Mouse (Mus musculus) ES-Bruce4 (cell line): ENCODE results near the gene Scamp1. TPM values are rescaled to one million over a fixed set of nuclear protein-coding genes. Genes with fewer than 3 reads are reported as not detected.

Experiments
- H3K27ac ChIP-seq: 2 replicates; pipeline ENCODE4 v1.5.1; 2012; ENCODE audit warnings: low read length, inconsistent platforms; ENCODE audit not compliant: insufficient read depth
- H3K27me3 ChIP-seq: 2 replicates; pipeline ENCODE4 v1.6.1; 2012; ENCODE audit warnings: mild to moderate bottlenecking, low read length, inconsistent platforms; ENCODE audit not compliant: control insufficient read depth, poor library complexity, insufficient read depth, severe bottlenecking
- H3K36me3 ChIP-seq: 2 replicates; pipeline ENCODE4 v1.6.1; 2012; ENCODE audit warnings: inconsistent platforms, mild to moderate bottlenecking, low read length, moderate library complexity; ENCODE audit not compliant: control insufficient read depth, poor library complexity, insufficient read depth, severe bottlenecking
- H3K4me1 ChIP-seq: one replicate; pipeline ENCODE4 v1.8.1; 2011; ENCODE audit warnings: low read length; ENCODE audit not compliant: control insufficient read depth, insufficient read depth
- H3K4me3 ChIP-seq: 2 replicates; pipeline ENCODE4 v1.5.1; 2011; ENCODE audit warnings: low read depth, mild to moderate bottlenecking, low read length
- H3K9ac ChIP-seq: 2 replicates; pipeline ENCODE4 v1.6.1; 2012; ENCODE audit warnings: low read depth, mild to moderate bottlenecking, inconsistent platforms; ENCODE audit not compliant: poor library complexity, severe bottlenecking
- H3K9me3 ChIP-seq: replicated peaks from 2 replicates; pipeline ENCODE4 v1.6.1; 2012; ENCODE audit warnings: mild to moderate bottlenecking, low read length, inconsistent platforms; ENCODE audit not compliant: control insufficient read depth, poor library complexity, insufficient read depth, severe bottlenecking
- CTCF ChIP-seq: IDR thresholded peaks from one replicate; pipeline ENCODE4 v1.8.1; 2011; ENCODE audit warnings: low read depth, low read length
- EP300 ChIP-seq: IDR thresholded peaks from 2 replicates; pipeline ENCODE4 v1.6.1; 2011; ENCODE audit warnings: low read depth, low read length; ENCODE audit not compliant: insufficient read depth
- POLR2A ChIP-seq: IDR thresholded peaks from one replicate; pipeline ENCODE4 v1.8.1; 2011; ENCODE audit warnings: low read length; ENCODE audit not compliant: insufficient read depth
- polyA plus RNA-seq: library from polyadenylated mRNA; stranded (reverse); fragments of >200 nt; gene quantifications from 2 replicates; pipeline ENCODE4 v1.2.4, GENCODE M21; 2011; ENCODE audit warnings: low read depth; ENCODE audit not compliant: missing spikeins, insufficient read depth, insufficient read length

The Scamp1 gene
- polyA plus RNA-seq, 1 experiment: 43.5 TPM

GRCm38 (mm10) chr13:94155657-94156429 lies 129.8 kb downstream of the Scamp1 start:
- Histone ChIP-seq H3K9me3 (no peaks in the 10 kb centered on the region), H3K27me3 (no peaks in the 10 kb centered on the region), H3K4me3 (no peak overlapping the region), H3K4me1 (peaks cover 2% of the 10 kb centered on the region), H3K36me3 (no peaks in the 10 kb centered on the region), H3K9ac (no peak overlapping the region), H3K27ac (no peak overlapping the region)
- TF ChIP-seq EP300 (no peak), CTCF (no peak), POLR2A (no peak)

GRCm38 (mm10) chr13:94154512-94155296 lies 131.0 kb downstream of the Scamp1 start:
- H3K9ac ChIP-seq: no peak overlapping the region
- TF ChIP-seq CTCF: no peak
- H3K4me1 ChIP-seq: peaks cover 2% of the 10 kb centered on the region
- no peaks in the 10 kb centered on the region for H3K27me3 ChIP-seq
- no peaks in the 10 kb centered on the region for H3K36me3 ChIP-seq
- H3K4me3 ChIP-seq: no peak overlapping the region
- H3K27ac ChIP-seq: no peak overlapping the region
- H3K9me3 ChIP-seq: no peaks in the 10 kb centered on the region

GRCm38 (mm10) chr13:94153658-94154057 lies 132.0 kb downstream of the Scamp1 start:
- H3K27me3 ChIP-seq: no peaks in the 10 kb centered on the region
- H3K9me3 ChIP-seq: no peaks in the 10 kb centered on the region
- H3K27ac ChIP-seq: no peak overlapping the region
- no peak overlapping the region for H3K9ac ChIP-seq
- no peaks in the 10 kb centered on the region for H3K36me3 ChIP-seq
- no peak for TF ChIP-seq POLR2A
- no peak for TF ChIP-seq CTCF
- no peak for TF ChIP-seq EP300
- H3K4me1 ChIP-seq: peaks cover 2% of the 10 kb centered on the region
- H3K4me3 ChIP-seq: no peak overlapping the region

- Histone ChIP-seq H3K9ac (no peak overlapping the region), H3K9me3 (no peaks in the 10 kb centered on the region), H3K4me1 (peaks cover 2% of the 10 kb centered on the region), H3K27me3 (no peaks in the 10 kb centered on the region), H3K36me3 (no peaks in the 10 kb centered on the region), H3K27ac (no peak overlapping the region), H3K4me3 (no peak overlapping the region)
- TF ChIP-seq CTCF (no peak), EP300 (no peak), POLR2A (no peak)
These were observed 132.8 kb downstream of the Scamp1 start for GRCm38 (mm10) chr13:94152836-94153235.

Other genes with a start within 250 kb of the Scamp1 start
- 12.5 and 13.3 TPM in 2 replicates for gene Lhfpl2, start 228.1 kb downstream of the Scamp1 start, polyA plus RNA-seq
- gene Ap3b1, start 73.1 kb upstream of the Scamp1 start, polyA plus RNA-seq: 79.3 and 83.0 TPM in 2 replicates